Mouse (Mus musculus) intestine, embryonic 14.5 days (tissue): ENCODE data around the gene Nedd4. TPM values are rescaled to one million over a fixed set of nuclear protein-coding genes. Genes with fewer than 3 reads are reported as not detected.

Experiments used
- ATAC-seq: fragments of 200-750 bp; cut with Nextera tagmentation; replicated peaks from 2 replicates; pipeline ENCODE4 v1.8.0; 2017; ENCODE audit warnings: low read depth, moderate number of reproducible peaks, moderate TSS enrichment, moderate library complexity; ENCODE audit not compliant: low FRiP score, low TSS enrichment
- DNase-seq: peaks from one replicate; pipeline ENCODE4 v3.0.0-alpha.2; 2018; ENCODE audit warnings: low spot score
- H3K27ac ChIP-seq: fragments of 300-500 bp; sonication (generic); 2 replicates; pipeline ENCODE4 v1.5.1; 2014; ENCODE audit warnings: low read depth, mild to moderate bottlenecking, control low read depth
- H3K27me3 ChIP-seq: fragments of 300-500 bp; sonication (generic); replicated peaks from 2 replicates; pipeline ENCODE4 v1.6.1; 2014; ENCODE audit warnings: low read length, control low read depth; ENCODE audit not compliant: control insufficient read depth, insufficient read depth
- H3K36me3 ChIP-seq: fragments of 300-500 bp; sonication (generic); 2 replicates; pipeline ENCODE4 v1.6.1; 2014; ENCODE audit warnings: low read length, control low read depth; ENCODE audit not compliant: control insufficient read depth, insufficient read depth
- H3K4me1 ChIP-seq: fragments of 300-500 bp; sonication (generic); replicated peaks from 2 replicates; pipeline ENCODE4 v1.6.1; 2014; ENCODE audit warnings: low read length, control low read depth, mixed read lengths; ENCODE audit not compliant: control insufficient read depth, insufficient read depth
- H3K4me2 ChIP-seq: fragments of 300-500 bp; sonication (generic); 2 replicates; pipeline ENCODE4 v1.6.1; 2014; ENCODE audit warnings: low read length
- H3K4me3 ChIP-seq: fragments of 300-500 bp; sonication (generic); 2 replicates; pipeline ENCODE4 v1.5.1; 2014; ENCODE audit warnings: low read depth, low read length, control low read depth, mixed read lengths
- H3K9ac ChIP-seq: fragments of 300-500 bp; sonication (generic); 2 replicates; pipeline ENCODE4 v1.6.1; 2014; ENCODE audit warnings: mild to moderate bottlenecking, low read length
- H3K9me3 ChIP-seq: fragments of 300-500 bp; sonication (generic); 2 replicates; pipeline ENCODE4 v1.6.1; 2016; ENCODE audit warnings: low read length, control low read depth; ENCODE audit not compliant: control insufficient read depth
- WGBS: fragments of 180-500 bp; shearing (Covaris S2); extraction: QIAGEN DNeasy Blood & Tissue Kit; methylation state at CpG from one replicate; pipeline ENCODE4 v1.1.7; 2014; 5-methylcytosine and 5-hydroxymethylcytosine counted together
- polyA plus RNA-seq: library from polyadenylated mRNA; unstranded; fragments of >200 nt; fragmentation: Nextera tagmentation; extraction: Ambion mirVana; gene quantifications from 2 replicates; pipeline ENCODE4 v1.2.1, GENCODE M21; 2014

Gene Nedd4
- polyA plus RNA-seq, 1 experiment from 2014 or later: 671 TPM

- H3K36me3 ChIP-seq: no peaks in the 10 kb centered on the region
- no peak overlapping the region for H3K9ac ChIP-seq
- peaks cover 33% of the 10 kb centered on the region for H3K4me1 ChIP-seq
- H3K9me3 ChIP-seq: no peaks in the 10 kb centered on the region
- no peak for ATAC-seq
- H3K27ac ChIP-seq: peak overlapping the region; percentile 49
- 63% methylated on average over 6 of the region's 6 CpGs for WGBS
- no peak for DNase-seq
- no peak overlapping the region for H3K4me2 ChIP-seq
- no peak overlapping the region for H3K4me3 ChIP-seq
- H3K27me3 ChIP-seq: no peaks in the 10 kb centered on the region
Observed at GRCm38 (mm10) chr9:72643651-72644417, 18.3 kb upstream of the Nedd4 start.

- 32% methylated on average over 6 of the region's 6 CpGs for WGBS
- Histone ChIP-seq H3K27me3 (no peaks in the 10 kb centered on the region), H3K4me3 (no peak overlapping the region), H3K36me3 (no peaks in the 10 kb centered on the region), H3K4me1 (peaks cover 27% of the 10 kb centered on the region), H3K9ac (no peak overlapping the region), H3K9me3 (no peaks in the 10 kb centered on the region), H3K27ac (peak overlapping the region; percentile 49), H3K4me2 (no peak overlapping the region)
- ATAC-seq: no peak
- no peak for DNase-seq
Observed at GRCm38 (mm10) chr9:72644418-72645110, 17.6 kb upstream of the Nedd4 start.

GRCm38 (mm10) chr9:72649781-72650180, 12.4 kb upstream of the Nedd4 start:
- Histone ChIP-seq H3K9me3 (no peaks in the 10 kb centered on the region), H3K4me2 (no peak overlapping the region), H3K9ac (no peak overlapping the region), H3K4me1 (peaks cover 11% of the 10 kb centered on the region; the same call in 1 of the 2 replicates), H3K27me3 (no peaks in the 10 kb centered on the region), H3K27ac (no peak overlapping the region), H3K36me3 (no peaks in the 10 kb centered on the region), H3K4me3 (no peak overlapping the region)
- 49% methylated on average over 2 of the region's 2 CpGs for WGBS
- no peak for ATAC-seq
- no peak for DNase-seq

- Histone ChIP-seq H3K4me3 (no peak overlapping the region), H3K9me3 (no peaks in the 10 kb centered on the region), H3K4me2 (peak overlapping the region; percentile 28), H3K27ac (peak overlapping the region; percentile 84), H3K9ac (no peak overlapping the region), H3K4me1 (peaks cover 11% of the 10 kb centered on the region; the same call in 1 of the 2 replicates), H3K36me3 (no peaks in the 10 kb centered on the region), H3K27me3 (no peaks in the 10 kb centered on the region)
- 18% methylated on average over 8 of the region's 8 CpGs for WGBS
- DNase-seq (no peak), ATAC-seq (peak; percentile 49; the same call in 1 of the 2 replicates)
Observed at GRCm38 (mm10) chr9:72652961-72653360, 9.2 kb upstream of the Nedd4 start.

- DNase-seq (no peak), ATAC-seq (no peak)
- Histone ChIP-seq H3K4me1 (peaks cover 11% of the 10 kb centered on the region; the same call in 1 of the 2 replicates), H3K36me3 (no peaks in the 10 kb centered on the region), H3K4me3 (no peak overlapping the region), H3K9ac (no peak overlapping the region), H3K27me3 (no peaks in the 10 kb centered on the region), H3K27ac (peak overlapping the region; percentile 84), H3K4me2 (peak overlapping the region; percentile 28), H3K9me3 (no peaks in the 10 kb centered on the region)
- WGBS: 31% methylated on average over 4 of the region's 4 CpGs
Observed at GRCm38 (mm10) chr9:72653533-72653932, 8.6 kb upstream of the Nedd4 start.

- H3K27me3 ChIP-seq: no peaks in the 10 kb centered on the region
- H3K27ac ChIP-seq: no peak overlapping the region
- H3K9me3 ChIP-seq: no peaks in the 10 kb centered on the region
- H3K4me3 ChIP-seq: no peak overlapping the region
- H3K4me1 ChIP-seq: peaks cover 11% of the 10 kb centered on the region; the same call in 1 of the 2 replicates
- DNase-seq (no peak), ATAC-seq (peak; percentile 26; the same call in 1 of the 2 replicates)
- no peak overlapping the region for H3K4me2 ChIP-seq
- WGBS: 80% methylated on average over 6 of the region's 6 CpGs
- H3K36me3 ChIP-seq: no peaks in the 10 kb centered on the region
- no peak overlapping the region for H3K9ac ChIP-seq
Observed at GRCm38 (mm10) chr9:72654593-72655242, 7.4 kb upstream of the Nedd4 start.

GRCm38 (mm10) chr9:72655602-72656001, 6.5 kb upstream of the Nedd4 start:
- H3K9me3 ChIP-seq: no peaks in the 10 kb centered on the region
- H3K27ac ChIP-seq: no peak overlapping the region
- ATAC-seq: no peak
- DNase-seq: no peak
- no peak overlapping the region for H3K4me3 ChIP-seq
- no peak overlapping the region for H3K4me2 ChIP-seq
- 81% methylated on average over 5 of the region's 5 CpGs for WGBS
- no peaks in the 10 kb centered on the region for H3K36me3 ChIP-seq
- H3K4me1 ChIP-seq: peaks cover 11% of the 10 kb centered on the region
- H3K27me3 ChIP-seq: no peaks in the 10 kb centered on the region
- H3K9ac ChIP-seq: no peak overlapping the region

GRCm38 (mm10) chr9:72656491-72656890, 5.7 kb upstream of the Nedd4 start:
- no peak for DNase-seq
- WGBS: 63% methylated on average over 4 of the region's 4 CpGs
- no peak overlapping the region for H3K27ac ChIP-seq
- no peak overlapping the region for H3K9ac ChIP-seq
- H3K4me3 ChIP-seq: no peak overlapping the region
- no peak overlapping the region for H3K4me2 ChIP-seq
- no peak for ATAC-seq
- no peaks in the 10 kb centered on the region for H3K27me3 ChIP-seq
- peaks cover 15% of the 10 kb centered on the region for H3K4me1 ChIP-seq
- no peaks in the 10 kb centered on the region for H3K9me3 ChIP-seq
- H3K36me3 ChIP-seq: no peaks in the 10 kb centered on the region
